Mouse (Mus musculus) G1E-ER4 (cell line): ENCODE data around the gene Tcp11l1. TPM values are rescaled to one million over a fixed set of nuclear protein-coding genes. Genes with fewer than 3 reads are reported as not detected.

Experiments
- GATA1 ChIP-seq: IDR thresholded peaks from one replicate; pipeline ENCODE4 v1.8.0; 2012; ENCODE audit warnings: low read length, inconsistent platforms
- polyA plus RNA-seq: library from polyadenylated mRNA; stranded (reverse); fragments of >175 nt; gene quantifications from 2 replicates; pipeline ENCODE4 v1.2.3, GENCODE M21; 2012

Gene Tcp11l1
- polyA plus RNA-seq: 9.5 and 11.1 TPM in 2 replicates

GRCm38 (mm10) chr2:104711585-104712485 lies at the start of gene Tcp11l1:
Tcp11l1 (minus strand) TSS chr2:104712169.
- no peak for TF ChIP-seq GATA1

- no peak for TF ChIP-seq GATA1
Observed at GRCm38 (mm10) chr2:104750611-104751010, 38.6 kb upstream of the Tcp11l1 start.

- no peak for TF ChIP-seq GATA1
Observed at GRCm38 (mm10) chr2:104748652-104749183, 36.7 kb upstream of the Tcp11l1 start.

GRCm38 (mm10) chr2:104746251-104746650 lies 34.3 kb upstream of the Tcp11l1 start:
- TF ChIP-seq GATA1: no peak

- no peak for TF ChIP-seq GATA1
Observed at GRCm38 (mm10) chr2:104743971-104744370, 32.0 kb upstream of the Tcp11l1 start.

GRCm38 (mm10) chr2:104743160-104743559 lies 31.2 kb upstream of the Tcp11l1 start:
- TF ChIP-seq GATA1: no peak

GRCm38 (mm10) chr2:104742741-104743064 lies 30.7 kb upstream of the Tcp11l1 start, which contains the start of gene Depdc7:
Depdc7 (minus strand) TSS chr2:104742878.
- TF ChIP-seq GATA1: no peak

GRCm38 (mm10) chr2:104741896-104742740 lies 30.1 kb upstream of the Tcp11l1 start:
- no peak for TF ChIP-seq GATA1

GRCm38 (mm10) chr2:104741015-104741758 lies 29.2 kb upstream of the Tcp11l1 start:
- TF ChIP-seq GATA1: no peak

- TF ChIP-seq GATA1: no peak
Observed at GRCm38 (mm10) chr2:104740248-104740949, 28.4 kb upstream of the Tcp11l1 start.

GRCm38 (mm10) chr2:104739691-104740090 lies 27.7 kb upstream of the Tcp11l1 start:
- no peak for TF ChIP-seq GATA1

GRCm38 (mm10) chr2:104736241-104736640 lies 24.3 kb upstream of the Tcp11l1 start:
- no peak for TF ChIP-seq GATA1

GRCm38 (mm10) chr2:104732562-104733256 lies 20.7 kb upstream of the Tcp11l1 start:
- TF ChIP-seq GATA1: no peak

- no peak for TF ChIP-seq GATA1
Observed at GRCm38 (mm10) chr2:104732033-104732444, 20.1 kb upstream of the Tcp11l1 start.
